Mouse (Mus musculus) myocyte (in vitro differentiated cells): ENCODE results near the gene Tspan5. TPM values are rescaled to one million over a fixed set of nuclear protein-coding genes. Genes with fewer than 3 reads are reported as not detected.

Source experiments
- H3K27me3 ChIP-seq: one replicate; pipeline ENCODE4 v1.6.1; 2011; ENCODE audit not compliant: control insufficient read depth, insufficient read depth, insufficient read length
- H3K36me3 ChIP-seq: one replicate; pipeline ENCODE4 v1.6.1; 2011; ENCODE audit not compliant: control insufficient read depth, insufficient read depth
- H3K4me2 ChIP-seq: one replicate; pipeline ENCODE4 v1.6.1; 2011; ENCODE audit warnings: low read depth, control low read depth
- H3K4me3 ChIP-seq: one replicate; pipeline ENCODE4 v1.5.1; 2011; ENCODE audit warnings: mild to moderate bottlenecking, control low read depth, moderate library complexity
- H3K79me2 ChIP-seq: one replicate; pipeline ENCODE4 v1.6.1; 2011; ENCODE audit not compliant: control insufficient read depth, insufficient read depth
- H3ac ChIP-seq: one replicate; pipeline ENCODE4 v1.6.1; 2011; ENCODE audit not compliant: control insufficient read depth, insufficient read length
- CEBPB ChIP-seq: IDR thresholded peaks from 2 replicates; pipeline ENCODE4 v1.6.1; 2011; ENCODE audit warnings: mild to moderate bottlenecking, moderate library complexity; ENCODE audit not compliant: poor library complexity, insufficient read depth, severe bottlenecking
- E2F4 ChIP-seq: IDR thresholded peaks from one replicate; pipeline ENCODE4 v1.6.1; 2011; ENCODE audit warnings: mild to moderate bottlenecking, control low read depth, moderate library complexity; ENCODE audit not compliant: insufficient read depth
- MAX ChIP-seq: IDR thresholded peaks from one replicate; pipeline ENCODE4 v1.6.1; 2011; ENCODE audit warnings: low read depth, mild to moderate bottlenecking, control low read depth
- MYOG ChIP-seq, 3 experiments: IDR thresholded peaks; one replicate each; pipeline ENCODE4 v1.6.1; 2011; ENCODE audit warnings: control low read depth in 2 of 3, low read depth in 2 of 3, mild to moderate bottlenecking in 2 of 3; ENCODE audit not compliant: insufficient read length in 2 of 3, control insufficient read depth in 1 of 3, insufficient read depth in 1 of 3
- POLR2A ChIP-seq: IDR thresholded peaks from one replicate; pipeline ENCODE4 v1.6.1; 2011; ENCODE audit warnings: low read depth, mild to moderate bottlenecking, control low read depth, moderate library complexity; ENCODE audit not compliant: insufficient read length
- POLR2AphosphoS2 ChIP-seq: IDR thresholded peaks from one replicate; pipeline ENCODE4 v1.6.1; 2011; ENCODE audit warnings: low read depth, control low read depth; ENCODE audit not compliant: insufficient read length
- REST ChIP-seq: IDR thresholded peaks from one replicate; pipeline ENCODE4 v1.6.1; 2011; ENCODE audit warnings: mild to moderate bottlenecking, control low read depth, moderate library complexity; ENCODE audit not compliant: insufficient read depth, insufficient read length
- SRF ChIP-seq: IDR thresholded peaks from one replicate; pipeline ENCODE4 v1.6.1; 2011; ENCODE audit warnings: low read depth; ENCODE audit not compliant: control insufficient read depth, insufficient read length
- TCF12 ChIP-seq: IDR thresholded peaks from one replicate; pipeline ENCODE4 v1.6.1; 2011; ENCODE audit warnings: mild to moderate bottlenecking, control low read depth; ENCODE audit not compliant: poor library complexity, insufficient read depth, severe bottlenecking
- TCF3 ChIP-seq: IDR thresholded peaks from one replicate; pipeline ENCODE4 v1.6.1; 2011; ENCODE audit warnings: low read depth, control low read depth; ENCODE audit not compliant: insufficient read length
- USF1 ChIP-seq: IDR thresholded peaks from one replicate; pipeline ENCODE4 v1.6.1; 2011; ENCODE audit warnings: low read depth, mild to moderate bottlenecking, control low read depth, moderate library complexity
- polyA plus RNA-seq: library from polyadenylated mRNA; unstranded; fragments of >200 nt; fragmentation: generic; extraction: Trizol; gene quantifications from one replicate; pipeline ENCODE4 v1.2.1, GENCODE M21; 2012; ENCODE audit warnings: missing spikeins

The Tspan5 gene
- polyA plus RNA-seq, 1 experiment = 16.9 TPM

DNA sequence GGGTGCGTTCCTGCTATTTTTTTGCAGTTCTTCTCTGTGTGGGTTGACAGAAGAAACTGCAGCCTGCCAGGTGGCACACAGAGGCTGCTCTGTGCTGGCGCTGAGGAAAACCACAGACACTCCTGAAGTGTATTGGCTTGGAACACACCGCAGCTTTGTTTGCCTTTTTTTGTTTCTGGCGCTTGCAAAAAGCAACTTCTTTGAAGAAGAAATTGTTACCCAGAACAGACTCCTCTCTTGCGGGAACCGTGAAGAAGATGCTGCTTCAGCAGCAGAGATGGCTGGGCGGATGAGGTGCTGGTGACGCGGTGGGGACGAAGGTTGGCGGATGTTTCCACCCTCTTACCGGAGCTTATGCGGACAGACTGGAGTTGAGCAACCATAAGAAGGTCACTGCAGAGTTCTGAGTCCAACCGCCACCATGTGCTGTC is 135.0 kb downstream of the Tspan5 start:
- no peak overlapping the region for H3K4me3 ChIP-seq
- H3K36me3 ChIP-seq = peaks cover 5% of the 10 kb centered on the region
- TF ChIP-seq POLR2A (no peak), E2F4 (no peak)
- no peaks in the 10 kb centered on the region for H3K27me3 ChIP-seq
- H3K79me2 ChIP-seq = no peaks in the 10 kb centered on the region
- H3ac ChIP-seq = no peak overlapping the region
- no peak overlapping the region for H3K4me2 ChIP-seq

- Histone ChIP-seq H3K36me3 (peaks cover 5% of the 10 kb centered on the region), H3ac (no peak overlapping the region), H3K79me2 (no peaks in the 10 kb centered on the region), H3K4me3 (no peak overlapping the region), H3K27me3 (no peaks in the 10 kb centered on the region), H3K4me2 (no peak overlapping the region)
- TF ChIP-seq MAX = no peak
- no peak for TF ChIP-seq TCF3
- no peak for TF ChIP-seq POLR2AphosphoS2
- TF ChIP-seq MYOG (IDR thresholded peaks at IDR 0.05; ENCODE audit: control insufficient read depth in 1 of 3, insufficient read depth in 1 of 3, insufficient read length in 2 of 3, low read depth in 2 of 3) = no peak
- TF ChIP-seq TCF12 = no peak
Observed at GRCm38 (mm10) chr3:138877741-138878140, 135.7 kb downstream of the Tspan5 start.

- no peak overlapping the region for H3K4me2 ChIP-seq
- TF ChIP-seq MAX (no peak), E2F4 (no peak), POLR2A (no peak), CEBPB (no peak), REST (no peak), POLR2AphosphoS2 (no peak), SRF (no peak), TCF12 (no peak), TCF3 (no peak)
- H3K27me3 ChIP-seq = no peaks in the 10 kb centered on the region
- peaks cover 8% of the 10 kb centered on the region for H3K36me3 ChIP-seq
- H3K4me3 ChIP-seq = no peak overlapping the region
- no peak overlapping the region for H3ac ChIP-seq
- no peaks in the 10 kb centered on the region for H3K79me2 ChIP-seq
Observed at GRCm38 (mm10) chr3:138880999-138881724, 139.2 kb downstream of the Tspan5 start.

DNA sequence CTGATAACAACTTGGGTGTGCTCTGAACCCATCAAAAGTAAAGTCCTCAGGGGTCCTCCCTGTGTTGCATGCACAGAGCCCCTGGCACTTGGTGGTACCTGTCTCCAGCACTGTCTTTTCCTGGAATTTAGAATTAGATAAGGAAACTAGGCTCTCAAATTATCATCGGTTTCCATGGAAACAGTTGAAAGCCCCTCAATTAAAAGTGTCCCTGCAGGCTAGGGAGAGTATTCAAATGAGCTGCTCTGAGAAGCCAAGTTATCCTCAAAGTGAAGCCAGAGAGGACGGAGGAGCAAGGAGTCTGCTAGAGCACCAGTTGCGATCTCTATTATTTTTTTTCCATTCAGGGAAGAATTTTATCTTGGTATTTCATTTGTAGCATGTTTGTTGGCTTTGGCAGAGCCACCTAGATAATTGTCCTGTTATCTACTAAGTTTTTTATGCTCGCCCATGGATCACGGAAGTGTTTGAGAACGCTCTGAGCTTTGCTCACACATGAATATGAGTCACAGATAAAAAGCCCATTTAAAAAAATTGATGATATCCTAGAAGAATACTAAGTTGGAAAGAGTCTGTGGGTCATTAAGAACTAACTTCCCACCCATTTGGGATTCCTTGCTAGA is 139.8 kb downstream of the Tspan5 start:
- H3ac ChIP-seq = no peak overlapping the region
- no peaks in the 10 kb centered on the region for H3K79me2 ChIP-seq
- no peak overlapping the region for H3K4me2 ChIP-seq
- no peak for TF ChIP-seq POLR2AphosphoS2
- TF ChIP-seq CEBPB = no peak
- H3K36me3 ChIP-seq = peaks cover 8% of the 10 kb centered on the region
- H3K4me3 ChIP-seq = no peak overlapping the region
- no peaks in the 10 kb centered on the region for H3K27me3 ChIP-seq

DNA sequence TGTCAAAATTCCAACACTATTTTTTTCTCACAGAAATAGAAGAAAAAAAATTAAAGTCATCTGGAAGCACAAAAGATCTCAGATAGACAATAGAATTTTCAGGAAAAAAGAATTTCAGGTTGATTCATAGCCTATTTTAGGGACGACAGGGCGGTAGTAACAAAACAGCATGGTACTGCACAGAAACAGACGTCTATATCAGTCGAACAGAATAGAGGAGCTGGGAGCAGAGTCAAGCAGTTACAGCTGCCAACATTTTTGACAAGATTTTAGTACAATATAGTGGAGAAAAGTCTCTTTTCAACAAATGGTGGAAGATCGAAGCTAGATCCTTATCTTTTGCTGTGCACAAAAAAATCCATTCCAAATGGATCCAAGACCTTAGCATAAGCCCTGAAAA is 144.1 kb downstream of the Tspan5 start:
- no peaks in the 10 kb centered on the region for H3K79me2 ChIP-seq
- TF ChIP-seq SRF (no peak), POLR2A (no peak), POLR2AphosphoS2 (no peak), E2F4 (no peak), TCF12 (no peak), USF1 (no peak)
- H3K4me2 ChIP-seq = no peak overlapping the region
- no peak overlapping the region for H3K4me3 ChIP-seq
- no peak overlapping the region for H3ac ChIP-seq
- H3K36me3 ChIP-seq = peaks cover 3% of the 10 kb centered on the region
- H3K27me3 ChIP-seq = no peaks in the 10 kb centered on the region

DNA sequence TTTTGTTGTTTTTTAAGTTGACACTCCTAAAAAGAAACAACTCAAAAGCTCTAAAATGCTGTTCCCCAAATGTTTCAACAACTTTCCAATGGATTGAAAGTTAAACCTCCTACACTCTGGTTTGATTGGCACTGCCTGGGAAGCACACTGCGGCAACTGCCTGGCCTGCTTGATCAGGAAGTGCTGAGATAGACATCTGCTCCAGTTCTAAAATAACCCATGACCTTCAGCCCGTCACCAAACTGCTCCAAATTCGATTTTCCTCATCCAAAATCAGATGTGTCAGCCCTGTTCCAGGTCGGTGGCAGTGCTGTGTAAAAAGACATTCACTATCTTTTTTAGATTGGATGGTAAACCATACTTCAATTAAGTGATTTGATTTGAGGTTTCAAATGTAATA is 147.2 kb downstream of the Tspan5 start:
- H3K4me2 ChIP-seq = no peak overlapping the region
- H3K36me3 ChIP-seq = peaks cover 3% of the 10 kb centered on the region
- H3K4me3 ChIP-seq = no peak overlapping the region
- no peak for TF ChIP-seq MYOG (IDR thresholded peaks at IDR 0.05; ENCODE audit: control insufficient read depth in 1 of 3, insufficient read depth in 1 of 3, insufficient read length in 2 of 3, low read depth in 2 of 3)
- TF ChIP-seq POLR2AphosphoS2 = no peak
- TF ChIP-seq SRF = no peak
- no peak for TF ChIP-seq POLR2A
- no peak for TF ChIP-seq E2F4
- TF ChIP-seq TCF12 = no peak
- no peak for TF ChIP-seq USF1
- TF ChIP-seq MAX = no peak
- no peak for TF ChIP-seq REST
- no peaks in the 10 kb centered on the region for H3K79me2 ChIP-seq
- H3K27me3 ChIP-seq = no peaks in the 10 kb centered on the region
- H3ac ChIP-seq = no peak overlapping the region
